In the genomic region with DNA sequence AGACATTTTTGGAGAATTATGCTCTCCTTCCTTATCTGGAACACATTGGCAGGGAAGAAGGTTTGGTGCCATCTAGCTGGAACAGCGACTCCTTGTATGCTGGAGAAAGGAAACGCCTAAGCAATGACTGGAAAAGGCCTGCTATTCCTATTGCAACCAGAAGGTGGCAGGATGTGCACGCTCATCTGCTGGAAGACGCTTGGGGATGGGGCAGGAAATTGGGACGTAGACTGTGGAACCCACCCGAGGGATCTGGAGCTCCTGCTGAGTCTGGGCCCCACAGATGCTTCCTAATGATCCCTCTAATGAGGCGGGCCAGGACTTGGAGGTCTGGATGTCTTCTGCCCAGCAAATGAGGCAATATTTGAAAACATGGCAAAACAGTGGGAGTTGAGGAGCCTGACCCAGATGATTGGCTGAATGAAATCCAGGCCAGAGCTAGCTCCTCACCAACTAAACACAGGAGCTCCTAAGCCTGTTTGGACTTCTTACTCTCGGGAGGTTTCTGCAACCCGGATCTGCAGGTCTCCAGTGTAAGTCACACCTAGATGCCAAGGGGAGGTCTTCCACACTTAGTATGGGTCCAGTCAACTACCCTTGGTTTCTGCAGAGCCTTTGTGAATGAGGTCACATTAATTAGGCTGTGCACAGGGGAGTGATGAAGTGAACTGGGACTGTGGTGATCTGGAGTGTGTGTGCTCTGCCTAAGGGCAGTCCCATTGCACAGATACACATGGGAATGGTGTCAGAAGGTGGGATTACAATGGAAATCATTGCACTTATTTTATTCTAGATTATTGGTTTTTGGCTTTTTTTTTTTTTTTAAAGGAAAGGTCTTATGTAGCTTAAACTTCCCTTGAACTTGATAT, we compare ENCODE assay signal across 8 mouse cellular contexts. TPM values are rescaled to one million over a fixed set of nuclear protein-coding genes. Genes with fewer than 3 reads are reported as not detected.
DNase-seq lines count a peak whose midpoint lies in the region; ATAC-seq and TF ChIP-seq lines count a peak whose summit lies in the region.

No protein-coding gene starts in this region.

- no peaks in the 10 kb centered on the region for H3K27me3 ChIP-seq in intestine, embryonic 14.5 days (replicated peaks; ENCODE audit: control insufficient read depth, insufficient read depth, low read length)
- no peaks in the 10 kb centered on the region for H3K27me3 ChIP-seq in intestine, embryonic 16.5 days (replicated peaks; ENCODE audit: control insufficient read depth, insufficient read depth, low read length)
- no peaks in the 10 kb centered on the region for H3K27me3 ChIP-seq in kidney, adult 2 months (replicated peaks; ENCODE audit: control insufficient read depth, insufficient read depth, low read length)
- H3K27me3 ChIP-seq in limb, embryonic 10.5 days (ENCODE audit: low read depth, poor library complexity, severe bottlenecking) = no peaks in the 10 kb centered on the region
- H3K27me3 ChIP-seq in midbrain, embryonic 15.5 days (replicated peaks) = no peaks in the 10 kb centered on the region
- no peaks in the 10 kb centered on the region for H3K27me3 ChIP-seq in splenic B cell, adult 2 months (ENCODE audit: control insufficient read depth, insufficient read depth, low read length, poor library complexity, severe bottlenecking)

- DNase-seq in intestine, embryonic 14.5 days (ENCODE audit: low spot score) = peak; percentile 84
- DNase-seq in cerebellum, adult 9-11 months = peak; percentile 74
- DNase-seq in frontal cortex, adult 2 months (ENCODE audit: extremely low spot score in 1 of 2, low spot score in 1 of 2) = peak; percentile 52 to 91
- DNase-seq in kidney, adult 2 months = peak; percentile 64
- peak; percentile 82 for DNase-seq in limb, embryonic 10.5 days (ENCODE audit: low spot score)
- DNase-seq in splenic B cell, adult 2 months (ENCODE audit: low read depth, low spot score) = peak; percentile 56

- no peak; the same call in 1 of the 2 replicates for ATAC-seq in intestine, embryonic 14.5 days (replicated peaks; ENCODE audit: low FRiP score, low TSS enrichment, low read depth)
- no peak; the same call in 1 of the 2 replicates for ATAC-seq in intestine, embryonic 16.5 days
- peak; percentile 70 for ATAC-seq in midbrain, embryonic 15.5 days (replicated peaks)

- TF ChIP-seq CTCF in kidney, adult 2 months (conservative IDR thresholded peaks at IDR 0.05; ENCODE audit: insufficient read depth, insufficient read length, low read depth, low read length) = peak; percentile 94

- H3K9me3 ChIP-seq in intestine, embryonic 14.5 days (ENCODE audit: control insufficient read depth, low read length) = no peaks in the 10 kb centered on the region
- H3K9me3 ChIP-seq in intestine, embryonic 16.5 days (ENCODE audit: control insufficient read depth, low read length) = no peaks in the 10 kb centered on the region
- no peaks in the 10 kb centered on the region for H3K9me3 ChIP-seq in limb, embryonic 10.5 days (replicated peaks)
- no peaks in the 10 kb centered on the region for H3K9me3 ChIP-seq in midbrain, embryonic 15.5 days

- H3K4me2 ChIP-seq in intestine, embryonic 14.5 days (ENCODE audit: low read length) = no peak overlapping the region
- no peak overlapping the region for H3K4me2 ChIP-seq in intestine, embryonic 16.5 days (ENCODE audit: low read depth, low read length)
- peak overlapping the region; percentile 33; the same call in 1 of the 2 replicates for H3K4me2 ChIP-seq in midbrain, embryonic 15.5 days

- no peaks in the 10 kb centered on the region for H3K36me3 ChIP-seq in intestine, embryonic 14.5 days (ENCODE audit: control insufficient read depth, insufficient read depth, low read length)
- no peaks in the 10 kb centered on the region for H3K36me3 ChIP-seq in intestine, embryonic 16.5 days (ENCODE audit: control insufficient read depth, insufficient read depth, low read length)
- no peaks in the 10 kb centered on the region for H3K36me3 ChIP-seq in kidney, adult 2 months (ENCODE audit: control insufficient read depth, insufficient read depth, low read length)
- no peaks in the 10 kb centered on the region for H3K36me3 ChIP-seq in limb, embryonic 10.5 days
- H3K36me3 ChIP-seq in midbrain, embryonic 15.5 days (replicated peaks) = no peaks in the 10 kb centered on the region
- no peaks in the 10 kb centered on the region for H3K36me3 ChIP-seq in splenic B cell, adult 2 months (ENCODE audit: control insufficient read depth, insufficient read depth, low read length, poor library complexity, severe bottlenecking)

- no peak overlapping the region for H3K9ac ChIP-seq in intestine, embryonic 14.5 days (ENCODE audit: low read length)
- H3K9ac ChIP-seq in intestine, embryonic 16.5 days (ENCODE audit: low read depth, low read length) = no peak overlapping the region
- no peak overlapping the region for H3K9ac ChIP-seq in midbrain, embryonic 15.5 days

- H3K4me3 ChIP-seq in intestine, embryonic 14.5 days (ENCODE audit: low read depth, low read length) = no peak overlapping the region
- H3K4me3 ChIP-seq in intestine, embryonic 16.5 days (ENCODE audit: low read length) = no peak overlapping the region
- no peak overlapping the region for H3K4me3 ChIP-seq in kidney, adult 2 months (ENCODE audit: insufficient read depth, low read depth, low read length)
- H3K4me3 ChIP-seq in limb, embryonic 10.5 days = no peak overlapping the region
- no peak overlapping the region for H3K4me3 ChIP-seq in midbrain, embryonic 15.5 days

- no peak overlapping the region for H3K27ac ChIP-seq in intestine, embryonic 14.5 days (ENCODE audit: low read depth)
- no peak overlapping the region for H3K27ac ChIP-seq in intestine, embryonic 16.5 days (ENCODE audit: low read length)
- no peak overlapping the region for H3K27ac ChIP-seq in kidney, adult 2 months (ENCODE audit: insufficient read depth, low read depth, low read length)
- H3K27ac ChIP-seq in limb, embryonic 10.5 days = no peak overlapping the region
- no peak overlapping the region for H3K27ac ChIP-seq in midbrain, embryonic 15.5 days

- H3K4me1 ChIP-seq in intestine, embryonic 14.5 days (replicated peaks; ENCODE audit: control insufficient read depth, insufficient read depth, low read length) = no peaks in the 10 kb centered on the region
- H3K4me1 ChIP-seq in intestine, embryonic 16.5 days (ENCODE audit: control insufficient read depth, insufficient read depth, low read length) = no peaks in the 10 kb centered on the region
- H3K4me1 ChIP-seq in kidney, adult 2 months (ENCODE audit: control insufficient read depth, insufficient read depth, low read length) = no peaks in the 10 kb centered on the region
- H3K4me1 ChIP-seq in limb, embryonic 10.5 days = no peaks in the 10 kb centered on the region
- H3K4me1 ChIP-seq in midbrain, embryonic 15.5 days = peaks cover 3% of the 10 kb centered on the region

- TF ChIP-seq POLR2A in kidney, adult 2 months (IDR thresholded peaks at IDR 0.05; ENCODE audit: low read depth, low read length) = no peak

- 4% methylated on average over 9 of the region's 9 CpGs for WGBS in intestine, embryonic 14.5 days
- 6% methylated on average over 9 of the region's 9 CpGs for WGBS in intestine, embryonic 16.5 days
- 5% methylated on average over 9 of the region's 9 CpGs for WGBS in kidney, adult 2 months
- 2% methylated on average over 9 of the region's 9 CpGs for WGBS in limb, embryonic 10.5 days
- WGBS in midbrain, embryonic 15.5 days = 5% methylated on average over 9 of the region's 9 CpGs

RNA-seq across cellular contexts. Expression of a gene that starts 49.6 kb away (rescaled TPM):
- 198 and 212 TPM in 2 replicates for polyA plus RNA-seq in intestine, embryonic 14.5 days (2014; fragmentation: Nextera tagmentation; extraction: Ambion mirVana)
- polyA plus RNA-seq in intestine, embryonic 16.5 days (2015; fragmentation: Nextera tagmentation; extraction: Ambion mirVana) = 137 and 153 TPM in 2 replicates
- 26.7 and 28.1 TPM in 2 replicates for polyA plus RNA-seq in frontal cortex, adult 2 months (2012; rRNA removed)
- polyA plus RNA-seq in kidney, adult 2 months (2012; rRNA removed) = 23.3 and 28.3 TPM in 2 replicates
- 267 and 279 TPM in 2 replicates for polyA plus RNA-seq in limb, embryonic 10.5 days (2016; fragmentation: Nextera tagmentation; extraction: Ambion mirVana)
- polyA plus RNA-seq in midbrain, embryonic 15.5 days (2015; fragmentation: Nextera tagmentation; extraction: Ambion mirVana) = 104 and 105 TPM in 2 replicates

RNA-seq across cellular contexts. Expression of a gene that starts 58.0 kb away (rescaled TPM):
- polyA plus RNA-seq in intestine, embryonic 14.5 days (2014; fragmentation: Nextera tagmentation; extraction: Ambion mirVana) = 400 and 443 TPM in 2 replicates
- 408 and 413 TPM in 2 replicates for polyA plus RNA-seq in intestine, embryonic 16.5 days (2015; fragmentation: Nextera tagmentation; extraction: Ambion mirVana)
- 205 and 218 TPM in 2 replicates for polyA plus RNA-seq in frontal cortex, adult 2 months (2012; rRNA removed)
- 698 and 771 TPM in 2 replicates for polyA plus RNA-seq in kidney, adult 2 months (2012; rRNA removed)
- polyA plus RNA-seq in limb, embryonic 10.5 days (2016; fragmentation: Nextera tagmentation; extraction: Ambion mirVana) = 224 and 237 TPM in 2 replicates
- polyA plus RNA-seq in midbrain, embryonic 15.5 days (2015; fragmentation: Nextera tagmentation; extraction: Ambion mirVana) = 225 and 229 TPM in 2 replicates
